Mouse (Mus musculus) MEL (cell line): ENCODE measurements around the gene Ankrd7.

Source experiments
- CTCF ChIP-seq, 3 experiments: IDR thresholded peaks in 2 of 3; conservative IDR thresholded peaks in 1 of 3; 2 replicates each; pipeline ENCODE4 v1.5.1; 2011 to 2012; ENCODE audit warnings: low read length in 3 of 3, low read depth in 2 of 3, mild to moderate bottlenecking in 2 of 3, improper control_type of control experiment in 1 of 3, inconsistent platforms in 1 of 3, mixed read lengths in 1 of 3, moderate library complexity in 1 of 3; ENCODE audit not compliant: control insufficient read depth in 1 of 3, insufficient read depth in 1 of 3, poor library complexity in 1 of 3, severe bottlenecking in 1 of 3
- ELF1 ChIP-seq: IDR thresholded peaks from 2 replicates; pipeline ENCODE4 v1.6.1; 2014; ENCODE audit warnings: low read depth, mild to moderate bottlenecking, inconsistent platforms, low read length, improper control_type of control experiment, moderate library complexity
- EP300 ChIP-seq, 2 experiments: IDR thresholded peaks; 2 replicates each; pipeline ENCODE4 v1.6.1; 2011; ENCODE audit warnings: improper control_type of control experiment in 2 of 2, low read length in 2 of 2, low read depth in 1 of 2, mild to moderate bottlenecking in 1 of 2
- ETS1 ChIP-seq: IDR thresholded peaks from 2 replicates; pipeline ENCODE4 v1.6.1; 2012; ENCODE audit warnings: low read depth, mild to moderate bottlenecking, inconsistent platforms, low read length, improper control_type of control experiment, moderate library complexity
- GATA1 ChIP-seq: IDR thresholded peaks from 2 replicates; pipeline ENCODE4 v1.6.1; 2011; ENCODE audit warnings: low read depth, low read length, improper control_type of control experiment
- POLR2A ChIP-seq, 2 experiments: IDR thresholded peaks; 2 replicates each; pipeline ENCODE4 v1.6.1; 2011 to 2012; ENCODE audit warnings: low read length in 2 of 2, mild to moderate bottlenecking in 2 of 2, control low read depth in 1 of 2, improper control_type of control experiment in 1 of 2, low read depth in 1 of 2, moderate library complexity in 1 of 2; ENCODE audit not compliant: control insufficient read depth in 1 of 2, insufficient read depth in 1 of 2, poor library complexity in 1 of 2
- USF1 ChIP-seq: IDR thresholded peaks from 2 replicates; pipeline ENCODE4 v1.6.1; 2014; ENCODE audit warnings: low read depth, mild to moderate bottlenecking, inconsistent platforms, low read length, improper control_type of control experiment, moderate library complexity

DNA sequence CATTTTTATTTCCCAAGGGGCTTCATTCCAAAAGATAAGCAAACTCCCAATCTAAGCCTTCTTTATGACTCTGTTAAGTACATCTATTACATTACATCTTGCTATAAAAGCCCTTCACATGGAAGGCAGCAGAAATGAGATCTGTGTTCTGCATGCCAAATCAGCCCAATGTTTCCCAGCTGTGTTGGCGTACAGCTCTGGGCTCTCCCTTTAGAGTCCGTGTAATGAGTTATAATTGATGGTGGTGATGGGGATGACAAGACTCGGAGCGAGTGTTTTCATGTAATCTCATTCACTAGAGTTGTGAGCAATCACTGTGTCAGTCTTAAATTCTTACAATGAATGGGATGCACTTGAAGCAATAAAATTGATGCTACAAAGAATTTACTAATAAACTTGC, 49.9 kb downstream of the Ankrd7 start:
- TF ChIP-seq POLR2A (IDR thresholded peaks at IDR 0.05; ENCODE audit: control insufficient read depth in 1 of 2, insufficient read depth in 1 of 2, low read depth in 1 of 2, low read length in 2 of 2, poor library complexity in 1 of 2) (no peak), CTCF (IDR thresholded peaks at IDR 0.05 in 2 of 3, conservative IDR thresholded peaks at IDR 0.05 in 1 of 3; ENCODE audit: control insufficient read depth in 1 of 3, insufficient read depth in 1 of 3, low read depth in 2 of 3, low read length in 3 of 3, poor library complexity in 1 of 3, severe bottlenecking in 1 of 3) (no peak), USF1 (no peak), GATA1 (no peak), ETS1 (no peak), ELF1 (no peak), EP300 (IDR thresholded peaks at IDR 0.05; ENCODE audit: low read depth in 1 of 2, low read length in 2 of 2) (no peak)
